ENCODE assay signal across 22 mouse cellular contexts in the genomic region with DNA sequence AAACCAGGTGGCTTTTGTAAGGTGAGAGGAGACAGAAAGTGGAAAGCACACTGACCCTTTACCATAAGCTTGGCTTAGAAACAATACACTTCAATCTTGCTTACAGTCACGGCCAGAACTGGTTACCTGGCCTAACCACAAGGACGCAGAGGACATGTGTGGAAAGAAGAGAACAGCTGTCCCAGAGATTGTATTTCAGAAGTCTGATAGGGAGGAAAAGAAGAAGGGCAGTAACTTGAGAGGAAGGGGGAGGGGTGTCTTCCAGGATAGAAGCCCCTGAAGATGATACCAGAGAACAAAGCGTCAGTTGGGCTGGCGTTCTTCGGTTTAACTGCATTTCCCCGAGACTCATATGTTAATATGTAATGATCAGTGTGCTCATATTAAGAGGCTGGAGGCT. TPM values are rescaled to one million over a fixed set of nuclear protein-coding genes. Genes with fewer than 3 reads are reported as not detected.
DNase-seq lines count a peak whose midpoint lies in the region; ATAC-seq and TF ChIP-seq lines count a peak whose summit lies in the region.
"Had no signal": no experiment of that assay in that cellular context is flagged by ENCODE, and none has a peak within 500 bp of the region (broad histone marks: within the 10 kb centered on the region; RNA-seq: fewer than 3 reads in every experiment).

No protein-coding gene starts in this region.

- no peak overlapping the region for H3K4me2 ChIP-seq in embryonic facial prominence, embryonic 14.5 days (ENCODE audit: low read depth, low read length)
- H3K4me2 ChIP-seq in kidney, embryonic 15.5 days = no peak overlapping the region
- peak overlapping the region; percentile 28 for H3K4me2 ChIP-seq in myocyte (ENCODE audit: low read depth)
- H3K4me2 ChIP-seq: embryonic facial prominence, embryonic 12.5 days; forebrain, embryonic 12.5 days; hindbrain, embryonic 13.5 days had no signal

- whole genome bisulfite sequencing in embryonic facial prominence, embryonic 14.5 days = 47% methylated on average over 6 of the region's 6 CpGs
- 63% methylated on average over 6 of the region's 6 CpGs for WGBS in embryonic facial prominence, embryonic 10.5 days
- WGBS in kidney, embryonic 15.5 days = 26% methylated on average over 6 of the region's 6 CpGs
- 41% methylated on average over 6 of the region's 6 CpGs for WGBS in lung, adult 2 months

- H3K4me1 ChIP-seq in embryonic facial prominence, embryonic 14.5 days (ENCODE audit: control insufficient read depth, insufficient read depth, low read length) = no peaks in the 10 kb centered on the region
- H3K4me1 ChIP-seq in embryonic facial prominence, embryonic 10.5 days = no peaks in the 10 kb centered on the region
- peaks cover 4% of the 10 kb centered on the region; the same call in 1 of the 2 replicates for H3K4me1 ChIP-seq in kidney, embryonic 15.5 days
- H3K4me1 ChIP-seq in testis, adult 2 months (ENCODE audit: control insufficient read depth, insufficient read depth, low read length) = peaks cover 8% of the 10 kb centered on the region; the same call in 1 of the 2 replicates
- no peaks in the 10 kb centered on the region for H3K4me1 ChIP-seq in lung, adult 2 months (ENCODE audit: control insufficient read depth, insufficient read depth, low read length)
- H3K4me1 ChIP-seq: embryonic facial prominence, embryonic 12.5 days; forebrain, embryonic 12.5 days; hindbrain, embryonic 13.5 days had no signal

- H3K9ac ChIP-seq in embryonic facial prominence, embryonic 14.5 days (ENCODE audit: low read depth, low read length) = no peak overlapping the region
- H3K9ac ChIP-seq in kidney, embryonic 15.5 days = no peak overlapping the region
- H3K9ac ChIP-seq: embryonic facial prominence, embryonic 12.5 days; forebrain, embryonic 12.5 days; hindbrain, embryonic 13.5 days had no signal

- no peak for TF ChIP-seq CTCF in testis, adult 2 months (IDR thresholded peaks at IDR 0.05; ENCODE audit: control insufficient read depth, insufficient read depth, insufficient replicate concordance, low read depth, low read length)
- no peak for TF ChIP-seq CTCF in lung, adult 2 months (IDR thresholded peaks at IDR 0.05; ENCODE audit: insufficient read depth, low read length)

- no peaks in the 10 kb centered on the region for H3K27me3 ChIP-seq in embryonic facial prominence, embryonic 14.5 days (replicated peaks; ENCODE audit: control insufficient read depth, insufficient read depth, low read length)
- no peaks in the 10 kb centered on the region for H3K27me3 ChIP-seq in embryonic facial prominence, embryonic 10.5 days (replicated peaks; ENCODE audit: low read depth, poor library complexity, severe bottlenecking)
- H3K27me3 ChIP-seq in kidney, embryonic 15.5 days = no peaks in the 10 kb centered on the region
- H3K27me3 ChIP-seq in testis, adult 2 months (ENCODE audit: control insufficient read depth, insufficient read depth, low read length) = no peaks in the 10 kb centered on the region
- H3K27me3 ChIP-seq in myocyte (ENCODE audit: control insufficient read depth, insufficient read depth, insufficient read length) = no peaks in the 10 kb centered on the region
- H3K27me3 ChIP-seq: embryonic facial prominence, embryonic 12.5 days; forebrain, embryonic 12.5 days; hindbrain, embryonic 13.5 days had no signal

- no peaks in the 10 kb centered on the region for H3K79me2 ChIP-seq in myocyte (ENCODE audit: control insufficient read depth, insufficient read depth)

- TF ChIP-seq POLR2A in testis, adult 2 months (IDR thresholded peaks at IDR 0.05; ENCODE audit: control insufficient read depth, low read depth, low read length) = 0 out of 2 replicates have a peak, but pooled peaks have one; percentile 21
- no peak for TF ChIP-seq POLR2A in myocyte (IDR thresholded peaks at IDR 0.05; ENCODE audit: insufficient read length, low read depth)
- no peak for TF ChIP-seq POLR2A in lung, adult 2 months (IDR thresholded peaks at IDR 0.05; ENCODE audit: borderline replicate concordance, extremely low read depth, low read depth, low read length)

- ATAC-seq in embryonic facial prominence, embryonic 14.5 days (ENCODE audit: low read depth) = peak; percentile 60; the same call in 1 of the 2 replicates
- ATAC-seq in kidney, embryonic 15.5 days (replicated peaks; ENCODE audit: low FRiP score) = 0 out of 2 replicates have a peak, but pooled peaks have one; percentile 42
- ATAC-seq: forebrain, embryonic 16.5 days; hindbrain, postnatal 0 days had no signal

- H3K4me3 ChIP-seq in embryonic facial prominence, embryonic 14.5 days (ENCODE audit: low read depth, low read length) = no peak overlapping the region
- no peak overlapping the region for H3K4me3 ChIP-seq in embryonic facial prominence, embryonic 10.5 days
- H3K4me3 ChIP-seq in kidney, embryonic 15.5 days (replicated peaks) = no peak overlapping the region
- H3K4me3 ChIP-seq in testis, adult 2 months (ENCODE audit: control insufficient read depth, low read depth, low read length) = peak overlapping the region; percentile 76
- H3K4me3 ChIP-seq in myocyte = no peak overlapping the region
- H3K4me3 ChIP-seq in lung, adult 2 months (replicated peaks; ENCODE audit: extremely low read depth, low read depth, low read length) = no peak overlapping the region
- H3K4me3 ChIP-seq: embryonic facial prominence, embryonic 12.5 days; forebrain, embryonic 12.5 days; hindbrain, embryonic 13.5 days had no signal

- H3K27ac ChIP-seq in embryonic facial prominence, embryonic 14.5 days (replicated peaks; ENCODE audit: low read depth, low read length) = no peak overlapping the region
- no peak overlapping the region for H3K27ac ChIP-seq in embryonic facial prominence, embryonic 10.5 days (replicated peaks)
- H3K27ac ChIP-seq in kidney, embryonic 15.5 days = peak overlapping the region; percentile 73; the same call in 1 of the 2 replicates
- peak overlapping the region; percentile 98 for H3K27ac ChIP-seq in testis, adult 2 months (ENCODE audit: control insufficient read depth, insufficient read depth, low read depth, low read length)
- H3K27ac ChIP-seq: embryonic facial prominence, embryonic 12.5 days; forebrain, embryonic 12.5 days; hindbrain, embryonic 13.5 days; hindbrain, postnatal 0 days had no signal

- peak; percentile 51 for DNase-seq in embryonic facial prominence, embryonic 14.5 days (ENCODE audit: low spot score)
- DNase-seq in embryonic facial prominence, embryonic 10.5 days (ENCODE audit: low spot score) = no peak
- no peak for DNase-seq in kidney, adult 8-10 months
- no peak for DNase-seq in testis, postnatal 10 days (ENCODE audit: low spot score)
- no peak for DNase-seq in lung, adult 2 months
- DNase-seq: adrenal gland, adult 8-10 months; adrenal gland, postnatal 36 days; cerebellum, adult 11 months; cerebellum, adult 8-10 months; cerebellum, postnatal 14 days; gastrocnemius, postnatal 14 days; heart, postnatal 14 days had no signal

- no peaks in the 10 kb centered on the region for H3K36me3 ChIP-seq in embryonic facial prominence, embryonic 14.5 days (ENCODE audit: control insufficient read depth, insufficient read depth, low read length)
- no peaks in the 10 kb centered on the region for H3K36me3 ChIP-seq in embryonic facial prominence, embryonic 10.5 days (replicated peaks)
- no peaks in the 10 kb centered on the region for H3K36me3 ChIP-seq in kidney, embryonic 15.5 days
- H3K36me3 ChIP-seq in testis, adult 2 months (ENCODE audit: control insufficient read depth, insufficient read depth, low read length) = no peaks in the 10 kb centered on the region
- no peaks in the 10 kb centered on the region for H3K36me3 ChIP-seq in myocyte (ENCODE audit: control insufficient read depth, insufficient read depth)
- H3K36me3 ChIP-seq: embryonic facial prominence, embryonic 12.5 days; forebrain, embryonic 12.5 days; hindbrain, embryonic 13.5 days had no signal

- peaks cover 7% of the 10 kb centered on the region; the same call in 1 of the 2 replicates for H3K9me3 ChIP-seq in embryonic facial prominence, embryonic 14.5 days (ENCODE audit: control insufficient read depth, low read length)
- H3K9me3 ChIP-seq in embryonic facial prominence, embryonic 10.5 days = peaks cover 14% of the 10 kb centered on the region; the same call in 1 of the 2 replicates
- 0 out of 2 replicates have a peak, but pooled peaks cover 9% of the 10 kb centered on the region for H3K9me3 ChIP-seq in kidney, embryonic 15.5 days (replicated peaks)
- H3K9me3 ChIP-seq: hindbrain, embryonic 13.5 days had no signal

- H3ac ChIP-seq in myocyte (ENCODE audit: control insufficient read depth, insufficient read length) = no peak overlapping the region

RNA-seq across cellular contexts. Expression of a gene that starts 6.9 kb away (rescaled TPM):
- polyA plus RNA-seq in embryonic facial prominence, embryonic 14.5 days (2014; fragmentation: Nextera tagmentation; extraction: Ambion mirVana) = 46.2 and 48.1 TPM in 2 replicates
- 41.4 and 46.6 TPM in 2 replicates for polyA plus RNA-seq in embryonic facial prominence, embryonic 10.5 days (2016; fragmentation: Nextera tagmentation; extraction: Ambion mirVana)
- 77.4 and 80.4 TPM in 2 replicates for polyA plus RNA-seq in kidney, embryonic 15.5 days (2015; fragmentation: Nextera tagmentation; extraction: Ambion mirVana)
- polyA plus RNA-seq in testis, adult 2 months (2012; rRNA removed) = 282 and 286 TPM in 2 replicates
- 138 TPM for polyA plus RNA-seq in myocyte (2012; fragmentation: generic; extraction: Trizol)
- 83.3 and 112 TPM in 2 replicates for polyA plus RNA-seq in lung, adult 2 months (2012; rRNA removed)

RNA-seq across cellular contexts. Expression of a gene that starts 20.0 kb away (rescaled TPM):
- polyA plus RNA-seq in embryonic facial prominence, embryonic 14.5 days (2014; fragmentation: Nextera tagmentation; extraction: Ambion mirVana) = 0.11 and 0.22 TPM in 2 replicates
- not detected in 2 replicates for polyA plus RNA-seq in embryonic facial prominence, embryonic 10.5 days (2016; fragmentation: Nextera tagmentation; extraction: Ambion mirVana)
- polyA plus RNA-seq in kidney, embryonic 15.5 days (2015; fragmentation: Nextera tagmentation; extraction: Ambion mirVana) = 0.16 and 0.21 TPM in 2 replicates
- 0.19 and 0.32 TPM in 2 replicates for polyA plus RNA-seq in testis, adult 2 months (2012; rRNA removed)
- 0.07 TPM for polyA plus RNA-seq in myocyte (2012; fragmentation: generic; extraction: Trizol)
- polyA plus RNA-seq in lung, adult 2 months (2012; rRNA removed) = 0.06 TPM in 1 of 2 replicates, not detected in the other
- polyA plus RNA-seq: embryonic facial prominence, embryonic 12.5 days; heart, embryonic 14.5 days; intestine, embryonic 14.5 days had no signal

RNA-seq across cellular contexts. Expression of a gene that starts 56.1 kb away (rescaled TPM):
- polyA plus RNA-seq in embryonic facial prominence, embryonic 14.5 days (2014; fragmentation: Nextera tagmentation; extraction: Ambion mirVana) = 172 and 175 TPM in 2 replicates
- 233 and 257 TPM in 2 replicates for polyA plus RNA-seq in embryonic facial prominence, embryonic 10.5 days (2016; fragmentation: Nextera tagmentation; extraction: Ambion mirVana)
- polyA plus RNA-seq in kidney, embryonic 15.5 days (2015; fragmentation: Nextera tagmentation; extraction: Ambion mirVana) = 206 and 224 TPM in 2 replicates
- polyA plus RNA-seq in testis, adult 2 months (2012; rRNA removed) = 39.9 and 44.1 TPM in 2 replicates
- polyA plus RNA-seq in myocyte (2012; fragmentation: generic; extraction: Trizol) = 103 TPM
- polyA plus RNA-seq in lung, adult 2 months (2012; rRNA removed) = 29.6 and 42.9 TPM in 2 replicates

RNA-seq across cellular contexts. Expression of a gene that starts 56.2 kb away (rescaled TPM):
- 286 and 299 TPM in 2 replicates for polyA plus RNA-seq in embryonic facial prominence, embryonic 14.5 days (2014; fragmentation: Nextera tagmentation; extraction: Ambion mirVana)
- polyA plus RNA-seq in embryonic facial prominence, embryonic 10.5 days (2016; fragmentation: Nextera tagmentation; extraction: Ambion mirVana) = 473 and 496 TPM in 2 replicates
- 401 and 402 TPM in 2 replicates for polyA plus RNA-seq in kidney, embryonic 15.5 days (2015; fragmentation: Nextera tagmentation; extraction: Ambion mirVana)
- polyA plus RNA-seq in testis, adult 2 months (2012; rRNA removed) = 47.6 and 50.5 TPM in 2 replicates
- 339 TPM for polyA plus RNA-seq in myocyte (2012; fragmentation: generic; extraction: Trizol)
- 64.7 and 74.4 TPM in 2 replicates for polyA plus RNA-seq in lung, adult 2 months (2012; rRNA removed)

Comparison
In these comparisons a context has a peak if more than half of its experiments do, and no peak if none do; other contexts are left out.
1. H3K27ac ChIP-seq: peak in kidney, embryonic 15.5 days (single experiment) and testis, adult 2 months (single experiment); none in embryonic facial prominence, embryonic 14.5 days (single experiment) and embryonic facial prominence, embryonic 10.5 days (single experiment).